In genomic region chr13:99794448-99794847, GRCm38 (mm10) we compare ENCODE assay signal across 19 mouse cellular contexts.
DNase-seq lines count a peak whose midpoint lies in the region; ATAC-seq and TF ChIP-seq lines count a peak whose summit lies in the region.
"Had no signal": no experiment of that assay in that cellular context is flagged by ENCODE, and none has a peak within 500 bp of the region (broad histone marks: within the 10 kb centered on the region; RNA-seq: fewer than 3 reads in every experiment).

No protein-coding gene starts in this region.

- TF ChIP-seq EP300 in heart, postnatal 0 days (IDR thresholded peaks at IDR 0.05; ENCODE audit: low read depth) = no peak

- no peaks in the 10 kb centered on the region for H3K36me3 ChIP-seq in forebrain, embryonic 13.5 days (ENCODE audit: poor library complexity, severe bottlenecking)
- no peaks in the 10 kb centered on the region for H3K36me3 ChIP-seq in forebrain, embryonic 12.5 days (replicated peaks)
- no peaks in the 10 kb centered on the region for H3K36me3 ChIP-seq in heart, postnatal 0 days (replicated peaks; ENCODE audit: control insufficient read depth, insufficient read depth, low read length)
- H3K36me3 ChIP-seq in midbrain, embryonic 14.5 days (ENCODE audit: control insufficient read depth, insufficient read depth, low read length) = no peaks in the 10 kb centered on the region
- H3K36me3 ChIP-seq: kidney, embryonic 15.5 days; limb, embryonic 12.5 days; lung, embryonic 15.5 days; midbrain, embryonic 12.5 days; stomach, embryonic 15.5 days had no signal

- H3K27me3 ChIP-seq in forebrain, embryonic 13.5 days = no peaks in the 10 kb centered on the region
- H3K27me3 ChIP-seq in forebrain, embryonic 12.5 days = no peaks in the 10 kb centered on the region
- H3K27me3 ChIP-seq in heart, postnatal 0 days (ENCODE audit: control insufficient read depth, insufficient read depth, low read length) = no peaks in the 10 kb centered on the region
- H3K27me3 ChIP-seq in midbrain, embryonic 14.5 days (ENCODE audit: control insufficient read depth, insufficient read depth, low read length) = no peaks in the 10 kb centered on the region
- H3K27me3 ChIP-seq: kidney, embryonic 15.5 days; limb, embryonic 12.5 days; lung, embryonic 15.5 days; midbrain, embryonic 12.5 days; stomach, embryonic 15.5 days had no signal

- peaks cover 12% of the 10 kb centered on the region for H3K4me1 ChIP-seq in forebrain, embryonic 13.5 days
- H3K4me1 ChIP-seq in forebrain, embryonic 12.5 days = peaks cover 9% of the 10 kb centered on the region
- H3K4me1 ChIP-seq in heart, postnatal 0 days (ENCODE audit: control insufficient read depth, insufficient read depth) = peaks cover 10% of the 10 kb centered on the region
- H3K4me1 ChIP-seq in midbrain, embryonic 14.5 days (ENCODE audit: control insufficient read depth, insufficient read depth, low read length) = peaks cover 12% of the 10 kb centered on the region
- H3K4me1 ChIP-seq: lung, embryonic 15.5 days had no signal

- no peak overlapping the region for H3K9ac ChIP-seq in forebrain, embryonic 13.5 days
- no peak overlapping the region for H3K9ac ChIP-seq in forebrain, embryonic 12.5 days
- H3K9ac ChIP-seq in heart, postnatal 0 days (replicated peaks; ENCODE audit: low read depth, low read length) = no peak overlapping the region
- H3K9ac ChIP-seq in midbrain, embryonic 14.5 days (replicated peaks; ENCODE audit: low read length) = no peak overlapping the region
- H3K9ac ChIP-seq: kidney, embryonic 15.5 days; limb, embryonic 12.5 days; liver, embryonic 14.5 days; lung, embryonic 15.5 days; midbrain, embryonic 12.5 days; stomach, embryonic 15.5 days had no signal

- 71% methylated on average over 6 of the region's 6 CpGs for WGBS in forebrain, embryonic 13.5 days
- WGBS in forebrain, embryonic 12.5 days = 73% methylated on average over 6 of the region's 6 CpGs
- WGBS in heart, postnatal 0 days = 49% methylated on average over 6 of the region's 6 CpGs
- WGBS in midbrain, embryonic 14.5 days = 39% methylated on average over 6 of the region's 6 CpGs

- no peak overlapping the region for H3K27ac ChIP-seq in forebrain, embryonic 13.5 days
- no peak overlapping the region for H3K27ac ChIP-seq in forebrain, embryonic 12.5 days
- peak overlapping the region; percentile 40; the same call in 1 of the 2 replicates for H3K27ac ChIP-seq in heart, postnatal 0 days (ENCODE audit: low read depth)
- H3K27ac ChIP-seq in midbrain, embryonic 14.5 days (replicated peaks; ENCODE audit: low read depth, low read length) = no peak overlapping the region
- H3K27ac ChIP-seq: kidney, embryonic 15.5 days; liver, embryonic 14.5 days; lung, embryonic 15.5 days; stomach, embryonic 15.5 days had no signal

- no peak overlapping the region for H3K4me2 ChIP-seq in forebrain, embryonic 13.5 days
- no peak overlapping the region for H3K4me2 ChIP-seq in forebrain, embryonic 12.5 days
- H3K4me2 ChIP-seq in heart, postnatal 0 days (ENCODE audit: low read depth, low read length) = no peak overlapping the region
- H3K4me2 ChIP-seq in midbrain, embryonic 14.5 days (ENCODE audit: low read length) = no peak overlapping the region
- H3K4me2 ChIP-seq: kidney, embryonic 15.5 days; limb, embryonic 12.5 days; lung, embryonic 15.5 days; midbrain, embryonic 12.5 days; stomach, embryonic 15.5 days had no signal

- no peak overlapping the region for H3K4me3 ChIP-seq in forebrain, embryonic 13.5 days
- no peak overlapping the region for H3K4me3 ChIP-seq in forebrain, embryonic 12.5 days (replicated peaks)
- H3K4me3 ChIP-seq in heart, postnatal 0 days (ENCODE audit: low read depth, low read length) = no peak overlapping the region
- H3K4me3 ChIP-seq in midbrain, embryonic 14.5 days (replicated peaks; ENCODE audit: low read depth, low read length) = no peak overlapping the region
- H3K4me3 ChIP-seq: kidney, embryonic 15.5 days; limb, embryonic 12.5 days; lung, embryonic 15.5 days; midbrain, embryonic 12.5 days; stomach, embryonic 15.5 days had no signal

- H3K9me3 ChIP-seq in forebrain, embryonic 13.5 days (replicated peaks) = no peaks in the 10 kb centered on the region
- H3K9me3 ChIP-seq in forebrain, embryonic 12.5 days = no peaks in the 10 kb centered on the region
- no peaks in the 10 kb centered on the region for H3K9me3 ChIP-seq in heart, postnatal 0 days (replicated peaks; ENCODE audit: control insufficient read depth, low read length)
- H3K9me3 ChIP-seq in midbrain, embryonic 14.5 days (ENCODE audit: control insufficient read depth, low read length) = no peaks in the 10 kb centered on the region
- H3K9me3 ChIP-seq: kidney, embryonic 15.5 days; limb, embryonic 12.5 days; lung, embryonic 15.5 days; midbrain, embryonic 12.5 days; stomach, embryonic 15.5 days had no signal

- 0 out of 2 replicates have a peak, but pooled peaks have one; percentile 38 for ATAC-seq in forebrain, embryonic 13.5 days
- no peak for ATAC-seq in forebrain, embryonic 12.5 days (ENCODE audit: low FRiP score)
- ATAC-seq in heart, postnatal 0 days (ENCODE audit: insufficient read depth, low read depth) = no peak
- no peak for ATAC-seq in midbrain, embryonic 14.5 days (ENCODE audit: low FRiP score, low TSS enrichment)
- ATAC-seq: hindbrain, embryonic 16.5 days; intestine, embryonic 16.5 days had no signal

- no peak for DNase-seq in heart, postnatal 0 days (ENCODE audit: low spot score)
- DNase-seq in heart, adult 11 months = no peak
- peak; percentile 29 for DNase-seq in brain, adult 2 months (ENCODE audit: low read depth, low spot score)
- peak; percentile 18 for DNase-seq in midbrain, embryonic 14.5 days
- DNase-seq in thymus, postnatal 25 days = no peak
- DNase-seq: cerebellum, adult 8-10 months; gastrocnemius, postnatal 10 days; lung, postnatal 4 days; thymus, adult 2 months had no signal

- no peak for TF ChIP-seq CTCF in heart, postnatal 0 days (IDR thresholded peaks at IDR 0.05; ENCODE audit: low read depth)

Comparison
In these comparisons a context has a peak if more than half of its experiments do, and no peak if none do; other contexts are left out.
1. DNase-seq: peak in brain, adult 2 months (single experiment) and midbrain, embryonic 14.5 days (single experiment); none in heart, postnatal 0 days (single experiment), heart, adult 11 months (single experiment) and thymus, postnatal 25 days (single experiment).